Mouse (Mus musculus) lung, embryonic 14.5 days (tissue): ENCODE data around the gene Alx3. TPM values are rescaled to one million over a fixed set of nuclear protein-coding genes. Genes with fewer than 3 reads are reported as not detected.

Experiments used
- ATAC-seq: fragments of 200-750 bp; cut with Nextera tagmentation; 2 replicates; pipeline ENCODE4 v1.8.0; 2017; ENCODE audit warnings: mild to moderate bottlenecking, moderate TSS enrichment, moderate library complexity; ENCODE audit not compliant: insufficient read depth
- DNase-seq: peaks from one replicate; pipeline ENCODE4 v3.0.0-alpha.2; 2015
- H3K27ac ChIP-seq: fragments of 300-500 bp; sonication (generic); 2 replicates; pipeline ENCODE4 v1.5.1; 2014; ENCODE audit warnings: low read depth, mild to moderate bottlenecking, moderate library complexity
- H3K27me3 ChIP-seq: fragments of 300-500 bp; sonication (generic); 2 replicates; pipeline ENCODE4 v1.6.1; 2014; ENCODE audit warnings: low read length, control low read depth; ENCODE audit not compliant: insufficient read depth
- H3K36me3 ChIP-seq: fragments of 300-500 bp; sonication (generic); 2 replicates; pipeline ENCODE4 v1.6.1; 2014; ENCODE audit warnings: control low read depth; ENCODE audit not compliant: insufficient read depth
- H3K4me1 ChIP-seq: fragments of 300-500 bp; sonication (generic); 2 replicates; pipeline ENCODE4 v1.6.1; 2014; ENCODE audit warnings: antibody characterized with exemption, control low read depth; ENCODE audit not compliant: insufficient read depth
- H3K4me2 ChIP-seq: fragments of 300-500 bp; sonication (generic); 2 replicates; pipeline ENCODE4 v1.6.1; 2014; ENCODE audit warnings: mild to moderate bottlenecking
- H3K4me3 ChIP-seq: fragments of 300-500 bp; sonication (generic); 2 replicates; pipeline ENCODE4 v1.5.1; 2014; ENCODE audit warnings: low read depth, low read length
- H3K9ac ChIP-seq: fragments of 300-500 bp; sonication (generic); 2 replicates; pipeline ENCODE4 v1.6.1; 2014
- H3K9me3 ChIP-seq: fragments of 300-500 bp; sonication (generic); 2 replicates; pipeline ENCODE4 v1.6.1; 2016; ENCODE audit warnings: low read depth, low read length, control low read depth
- CTCF ChIP-seq: IDR thresholded peaks from 2 replicates; pipeline ENCODE4 v1.5.1; 2016; ENCODE audit warnings: antibody characterized with exemption, low read depth
- WGBS: fragments of 180-500 bp; shearing (Covaris S2); extraction: QIAGEN DNeasy Blood & Tissue Kit; methylation state at CpG from one replicate; pipeline ENCODE4 v1.1.7; 2014; 5-methylcytosine and 5-hydroxymethylcytosine counted together
- polyA plus RNA-seq: library from polyadenylated mRNA; unstranded; fragments of >200 nt; fragmentation: Nextera tagmentation; extraction: Ambion mirVana; gene quantifications from 2 replicates; pipeline ENCODE4 v1.2.1, GENCODE M21; 2014

Gene Alx3
- polyA plus RNA-seq, 1 experiment from 2014 or later = not detected

DNA sequence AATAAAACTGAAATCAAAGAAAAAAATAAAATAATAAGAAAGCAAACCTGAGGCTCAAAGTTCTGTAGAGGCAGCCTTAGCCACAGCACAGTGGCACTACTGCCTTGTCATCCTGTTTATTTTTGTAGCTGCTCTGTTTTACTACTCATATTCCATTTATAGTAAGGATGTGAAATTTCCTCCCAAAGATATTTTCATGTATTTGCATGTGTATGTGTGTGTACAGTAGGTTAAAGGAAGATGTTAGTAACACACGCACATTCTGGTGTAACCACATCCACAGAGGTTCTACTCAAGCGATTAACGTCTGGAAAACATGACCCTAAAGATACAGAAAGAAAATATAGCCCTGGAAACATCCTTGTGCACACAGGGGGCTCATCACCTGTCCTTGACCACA lies 18.0 kb upstream of the Alx3 start:
- Histone ChIP-seq H3K4me2 (no peak overlapping the region), H3K4me3 (no peak overlapping the region), H3K4me1 (no peaks in the 10 kb centered on the region), H3K27me3 (peaks cover 26% of the 10 kb centered on the region), H3K9ac (no peak overlapping the region), H3K27ac (no peak overlapping the region), H3K36me3 (no peaks in the 10 kb centered on the region), H3K9me3 (no peaks in the 10 kb centered on the region)
- TF ChIP-seq CTCF = no peak
- 68% methylated on average over 3 of the region's 3 CpGs for WGBS
- DNase-seq (no peak), ATAC-seq (no peak)

DNA sequence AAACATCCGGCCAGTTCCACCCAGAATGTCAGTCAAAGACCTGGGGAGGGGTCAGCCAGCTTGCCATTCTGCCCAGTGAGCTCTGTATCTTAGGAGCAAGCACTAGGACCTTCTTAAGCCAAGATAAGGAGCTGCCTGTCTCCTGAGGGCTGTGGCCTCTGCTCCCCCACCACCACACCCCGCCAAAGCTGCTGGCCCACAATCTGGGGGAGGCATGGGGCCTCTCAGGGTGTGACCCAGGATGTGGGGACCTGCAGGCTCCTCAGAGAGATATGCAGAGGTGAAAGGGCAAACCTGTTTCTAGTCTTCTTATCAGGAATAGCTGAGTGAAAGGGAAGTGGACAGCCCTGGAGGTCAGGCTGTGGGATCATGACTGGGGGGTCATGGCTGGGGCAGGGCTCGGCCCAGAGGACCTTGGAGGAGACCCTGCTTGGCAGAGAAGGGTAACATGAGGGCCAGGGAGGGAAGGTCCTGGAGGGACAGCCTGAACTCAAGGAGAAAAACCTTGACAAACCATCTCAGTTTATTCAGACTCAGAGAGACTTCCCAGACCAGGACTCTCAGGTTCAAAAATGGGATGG lies 16.9 kb upstream of the Alx3 start:
- H3K36me3 ChIP-seq = no peaks in the 10 kb centered on the region
- ATAC-seq = no peak
- 15% methylated on average over 3 of the region's 3 CpGs for WGBS

GRCm38 (mm10) chr3:107579466-107579865 lies 15.4 kb upstream of the Alx3 start:
- DNase-seq (peak; percentile 90), ATAC-seq (no peak)
- no peaks in the 10 kb centered on the region for H3K4me1 ChIP-seq
- TF ChIP-seq CTCF = peak; percentile 84
- H3K27me3 ChIP-seq = peaks cover 51% of the 10 kb centered on the region
- no peak overlapping the region for H3K4me2 ChIP-seq
- no peak overlapping the region for H3K27ac ChIP-seq
- H3K36me3 ChIP-seq = no peaks in the 10 kb centered on the region
- no peak overlapping the region; the same call in 1 of the 2 replicates for H3K9ac ChIP-seq
- no peaks in the 10 kb centered on the region for H3K9me3 ChIP-seq
- H3K4me3 ChIP-seq = no peak overlapping the region
- WGBS = 3% methylated on average over 4 of the region's 4 CpGs

More for the DNA sequence above, 16.9 kb upstream of the Alx3 start:
- Histone ChIP-seq H3K4me1 (no peaks in the 10 kb centered on the region), H3K9ac (no peak overlapping the region), H3K9me3 (no peaks in the 10 kb centered on the region), H3K4me3 (no peak overlapping the region), H3K4me2 (no peak overlapping the region), H3K27ac (no peak overlapping the region), H3K27me3 (peaks cover 36% of the 10 kb centered on the region)
- DNase-seq = no peak
- no peak for TF ChIP-seq CTCF

- no peak overlapping the region for H3K27ac ChIP-seq
- no peak overlapping the region for H3K4me2 ChIP-seq
Measured at GRCm38 (mm10) chr3:107581103-107582010, 13.5 kb upstream of the Alx3 start.

GRCm38 (mm10) chr3:107582130-107582874 lies 12.5 kb upstream of the Alx3 start:
- Histone ChIP-seq H3K9me3 (no peaks in the 10 kb centered on the region), H3K4me1 (no peaks in the 10 kb centered on the region), H3K36me3 (no peaks in the 10 kb centered on the region), H3K9ac (no peak overlapping the region), H3K4me3 (peak overlapping the region; percentile 32), H3K4me2 (peak overlapping the region; percentile 61), H3K27me3 (peaks cover 80% of the 10 kb centered on the region), H3K27ac (no peak overlapping the region)
- ATAC-seq (no peak), DNase-seq (no peak)
- no peak for TF ChIP-seq CTCF
- WGBS = 2% methylated on average over 18 of the region's 18 CpGs

More at GRCm38 (mm10) chr3:107581103-107582010, 13.5 kb upstream of the Alx3 start:
- Histone ChIP-seq H3K4me1 (no peaks in the 10 kb centered on the region), H3K4me3 (no peak overlapping the region), H3K9ac (no peak overlapping the region), H3K9me3 (no peaks in the 10 kb centered on the region), H3K36me3 (no peaks in the 10 kb centered on the region), H3K27me3 (peaks cover 70% of the 10 kb centered on the region)
- 7% methylated on average over 15 of the region's 15 CpGs for WGBS
- TF ChIP-seq CTCF = no peak
- no peak for ATAC-seq
- no peak for DNase-seq

- H3K27ac ChIP-seq = no peak overlapping the region
- H3K9ac ChIP-seq = 0 out of 2 replicates have a peak overlapping the region, but pooled peaks have one; percentile 17
- DNase-seq (peak; percentile 55), ATAC-seq (no peak)
- no peaks in the 10 kb centered on the region for H3K9me3 ChIP-seq
- H3K27me3 ChIP-seq = peaks cover 87% of the 10 kb centered on the region
- under 1% methylated on average over 65 of the region's 65 CpGs for WGBS
- no peak for TF ChIP-seq CTCF
- H3K4me2 ChIP-seq = peak overlapping the region; percentile 61
- H3K36me3 ChIP-seq = no peaks in the 10 kb centered on the region
- peak overlapping the region; percentile 32 for H3K4me3 ChIP-seq
- no peaks in the 10 kb centered on the region for H3K4me1 ChIP-seq
Measured at GRCm38 (mm10) chr3:107582875-107583767, 11.7 kb upstream of the Alx3 start.
